Mouse (Mus musculus) neural tube, embryonic 14.5 days (tissue): ENCODE data around the gene Tcn2. TPM values are rescaled to one million over a fixed set of nuclear protein-coding genes. Genes with fewer than 3 reads are reported as not detected.

ENCODE experiments used
- ATAC-seq: fragments of 200-750 bp; cut with Nextera tagmentation; 2 replicates; pipeline ENCODE4 v1.8.0; 2017; ENCODE audit warnings: low read depth, mild to moderate bottlenecking, moderate TSS enrichment, moderate library complexity
- H3K27ac ChIP-seq: fragments of 300-500 bp; sonication (generic); 2 replicates; pipeline ENCODE4 v1.5.1; 2014; ENCODE audit warnings: low read depth, mild to moderate bottlenecking, control low read depth, low read length, moderate library complexity, mixed read lengths
- H3K27me3 ChIP-seq: fragments of 300-500 bp; sonication (generic); 2 replicates; pipeline ENCODE4 v1.6.1; 2014; ENCODE audit warnings: low read length; ENCODE audit not compliant: control insufficient read depth, insufficient read depth
- H3K36me3 ChIP-seq: fragments of 300-500 bp; sonication (generic); 2 replicates; pipeline ENCODE4 v1.6.1; 2014; ENCODE audit warnings: low read length, mixed read lengths; ENCODE audit not compliant: control insufficient read depth, insufficient read depth
- H3K4me1 ChIP-seq: fragments of 300-500 bp; sonication (generic); 2 replicates; pipeline ENCODE4 v1.6.1; 2014; ENCODE audit warnings: low read length; ENCODE audit not compliant: control insufficient read depth, insufficient read depth
- H3K4me2 ChIP-seq: fragments of 300-500 bp; sonication (generic); 2 replicates; pipeline ENCODE4 v1.6.1; 2014; ENCODE audit warnings: mild to moderate bottlenecking, low read depth, low read length, control low read depth
- H3K4me3 ChIP-seq: fragments of 300-500 bp; sonication (generic); 2 replicates; pipeline ENCODE4 v1.5.1; 2014; ENCODE audit warnings: low read depth, low read length, control low read depth, mixed read lengths
- H3K9ac ChIP-seq: fragments of 300-500 bp; sonication (generic); replicated peaks from 2 replicates; pipeline ENCODE4 v1.6.1; 2014; ENCODE audit warnings: low read depth, mild to moderate bottlenecking, control low read depth, low read length, mixed read lengths
- H3K9me3 ChIP-seq: fragments of 300-500 bp; sonication (generic); 2 replicates; pipeline ENCODE4 v1.6.1; 2016; ENCODE audit warnings: low read length; ENCODE audit not compliant: control insufficient read depth
- WGBS: fragments of 180-500 bp; shearing (Covaris S2); extraction: QIAGEN DNeasy Blood & Tissue Kit; methylation state at CpG from one replicate; pipeline ENCODE4 v1.1.7; 2014; 5-methylcytosine and 5-hydroxymethylcytosine counted together
- polyA plus RNA-seq: library from polyadenylated mRNA; unstranded; fragments of >200 nt; fragmentation: Nextera tagmentation; extraction: Ambion mirVana; gene quantifications from 2 replicates; pipeline ENCODE4 v1.2.1, GENCODE M21; 2014

Gene Tcn2
- 15.4 and 30.9 TPM in 2 replicates for polyA plus RNA-seq

GRCm38 (mm10) chr11:3931511-3932211 is at the start of gene Tcn2:
Gene Tcn2 (minus strand): TSS chr11:3932159.
- ATAC-seq: peak; percentile 83
- H3K4me3 ChIP-seq: peak within 1 kb of the TSS; percentile 33
- no peaks in the 10 kb centered on the region for H3K9me3 ChIP-seq
- H3K27ac ChIP-seq: no peak within 1 kb of the TSS
- peaks cover 4% of the 10 kb centered on the region for H3K4me1 ChIP-seq
- WGBS: under 1% methylated on average over 26 of the region's 26 CpGs
- peak within 1 kb of the TSS; percentile 72 for H3K4me2 ChIP-seq
- H3K36me3 ChIP-seq: no peaks in the 10 kb centered on the region
- no peaks in the 10 kb centered on the region for H3K27me3 ChIP-seq
- peak within 1 kb of the TSS; percentile 37 for H3K9ac ChIP-seq

- Histone ChIP-seq H3K27me3 (no peaks in the 10 kb centered on the region; the same call in 1 of the 2 replicates), H3K9ac (no peak overlapping the region), H3K4me1 (peaks cover 5% of the 10 kb centered on the region; the same call in 1 of the 2 replicates), H3K4me3 (no peak overlapping the region), H3K36me3 (peaks cover 26% of the 10 kb centered on the region), H3K27ac (no peak overlapping the region), H3K4me2 (no peak overlapping the region), H3K9me3 (no peaks in the 10 kb centered on the region)
- 80% methylated on average over 6 of the region's 6 CpGs for WGBS
- ATAC-seq: no peak
Observed at GRCm38 (mm10) chr11:3981536-3981935, 49.6 kb upstream of the Tcn2 start.

GRCm38 (mm10) chr11:3978421-3978820 is 46.5 kb upstream of the Tcn2 start:
- WGBS: 89% methylated on average over 5 of the region's 5 CpGs
- H3K4me1 ChIP-seq: peaks cover 5% of the 10 kb centered on the region; the same call in 1 of the 2 replicates
- no peaks in the 10 kb centered on the region; the same call in 1 of the 2 replicates for H3K27me3 ChIP-seq
- H3K36me3 ChIP-seq: peaks cover 49% of the 10 kb centered on the region
- no peak overlapping the region for H3K27ac ChIP-seq
- no peak overlapping the region for H3K4me2 ChIP-seq
- no peaks in the 10 kb centered on the region for H3K9me3 ChIP-seq
- no peak for ATAC-seq
- no peak overlapping the region for H3K4me3 ChIP-seq
- H3K9ac ChIP-seq: no peak overlapping the region

DNA sequence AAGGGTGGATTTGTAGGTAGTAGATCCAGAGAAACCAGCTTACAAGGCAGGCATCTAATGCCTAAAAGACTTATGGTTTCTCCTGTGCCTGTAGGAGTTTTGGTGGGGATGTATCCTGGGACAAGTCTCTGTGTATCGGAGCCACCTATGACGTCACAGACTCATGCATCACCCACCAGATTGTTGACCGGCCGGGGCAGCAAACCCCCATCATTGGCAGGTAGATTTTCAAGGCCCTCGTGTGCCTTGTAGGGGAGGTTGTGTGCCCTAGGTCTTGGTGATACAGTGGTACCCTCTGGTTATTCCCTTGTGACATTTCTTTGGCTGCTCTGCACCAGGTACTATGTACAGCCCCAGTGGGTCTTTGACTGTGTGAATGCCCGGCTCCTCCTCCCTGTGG is 44.7 kb upstream of the Tcn2 start, which contains the start of gene 4930556J24Rik:
Gene 4930556J24Rik (minus strand): TSS at position 101 of the 400 bp plus-strand sequence.
- Histone ChIP-seq H3K9ac (no peak within 1 kb of the TSS), H3K9me3 (no peaks in the 10 kb centered on the region), H3K36me3 (peaks cover 63% of the 10 kb centered on the region), H3K4me2 (no peak within 1 kb of the TSS), H3K27ac (no peak within 1 kb of the TSS), H3K27me3 (no peaks in the 10 kb centered on the region), H3K4me3 (no peak within 1 kb of the TSS), H3K4me1 (no peaks in the 10 kb centered on the region)
- WGBS: 93% methylated on average over 6 of the region's 6 CpGs
- ATAC-seq: no peak

- no peaks in the 10 kb centered on the region for H3K4me1 ChIP-seq
- 63% methylated on average over 3 of the region's 3 CpGs for WGBS
- no peaks in the 10 kb centered on the region for H3K27me3 ChIP-seq
- peaks cover 78% of the 10 kb centered on the region for H3K36me3 ChIP-seq
- H3K9ac ChIP-seq: no peak overlapping the region
- H3K27ac ChIP-seq: no peak overlapping the region
- H3K9me3 ChIP-seq: no peaks in the 10 kb centered on the region
- H3K4me3 ChIP-seq: no peak overlapping the region
- no peak for ATAC-seq
- H3K4me2 ChIP-seq: no peak overlapping the region
Observed at GRCm38 (mm10) chr11:3974311-3974710, 42.4 kb upstream of the Tcn2 start.

DNA sequence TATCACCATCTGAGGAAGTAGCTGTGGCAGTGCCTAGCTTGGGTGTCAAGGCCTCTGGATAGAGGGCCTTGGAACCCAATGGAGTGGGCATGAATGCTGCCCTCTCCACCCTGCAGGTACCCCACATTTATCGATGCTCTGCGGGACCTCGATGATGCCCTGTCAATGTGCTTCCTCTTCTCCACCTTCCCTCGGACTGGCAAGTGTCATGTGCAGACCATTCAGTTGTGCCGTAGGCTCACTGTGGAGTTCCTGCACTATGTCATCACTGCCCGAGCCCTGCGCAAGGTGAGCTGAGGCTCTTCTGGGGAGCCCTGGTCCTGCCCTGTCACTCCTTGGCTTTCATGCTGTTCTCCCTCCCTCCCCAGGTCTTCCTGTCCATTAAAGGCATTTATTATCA is 41.1 kb upstream of the Tcn2 start:
- Histone ChIP-seq H3K27me3 (no peaks in the 10 kb centered on the region), H3K4me3 (no peak overlapping the region), H3K27ac (no peak overlapping the region), H3K4me1 (no peaks in the 10 kb centered on the region), H3K9me3 (no peaks in the 10 kb centered on the region), H3K36me3 (peaks cover 70% of the 10 kb centered on the region), H3K4me2 (no peak overlapping the region), H3K9ac (no peak overlapping the region)
- no peak for ATAC-seq
- 96% methylated on average over 7 of the region's 7 CpGs for WGBS

- H3K4me1 ChIP-seq: no peaks in the 10 kb centered on the region
- no peaks in the 10 kb centered on the region for H3K9me3 ChIP-seq
- WGBS: 93% methylated on average over 7 of the region's 7 CpGs
- H3K27me3 ChIP-seq: no peaks in the 10 kb centered on the region
- no peak overlapping the region for H3K9ac ChIP-seq
- H3K27ac ChIP-seq: no peak overlapping the region
- no peak overlapping the region for H3K4me2 ChIP-seq
- H3K36me3 ChIP-seq: peaks cover 50% of the 10 kb centered on the region
- ATAC-seq: no peak
- no peak overlapping the region for H3K4me3 ChIP-seq
Observed at GRCm38 (mm10) chr11:3970361-3970760, 38.4 kb upstream of the Tcn2 start.

- Histone ChIP-seq H3K4me1 (peaks cover 3% of the 10 kb centered on the region), H3K4me3 (no peak overlapping the region), H3K9me3 (no peaks in the 10 kb centered on the region), H3K9ac (no peak overlapping the region), H3K27ac (no peak overlapping the region), H3K36me3 (peaks cover 45% of the 10 kb centered on the region), H3K27me3 (no peaks in the 10 kb centered on the region), H3K4me2 (no peak overlapping the region)
- no peak for ATAC-seq
- WGBS: 87% methylated on average over 3 of the region's 3 CpGs
Observed at GRCm38 (mm10) chr11:3969837-3970236, 37.9 kb upstream of the Tcn2 start.

DNA sequence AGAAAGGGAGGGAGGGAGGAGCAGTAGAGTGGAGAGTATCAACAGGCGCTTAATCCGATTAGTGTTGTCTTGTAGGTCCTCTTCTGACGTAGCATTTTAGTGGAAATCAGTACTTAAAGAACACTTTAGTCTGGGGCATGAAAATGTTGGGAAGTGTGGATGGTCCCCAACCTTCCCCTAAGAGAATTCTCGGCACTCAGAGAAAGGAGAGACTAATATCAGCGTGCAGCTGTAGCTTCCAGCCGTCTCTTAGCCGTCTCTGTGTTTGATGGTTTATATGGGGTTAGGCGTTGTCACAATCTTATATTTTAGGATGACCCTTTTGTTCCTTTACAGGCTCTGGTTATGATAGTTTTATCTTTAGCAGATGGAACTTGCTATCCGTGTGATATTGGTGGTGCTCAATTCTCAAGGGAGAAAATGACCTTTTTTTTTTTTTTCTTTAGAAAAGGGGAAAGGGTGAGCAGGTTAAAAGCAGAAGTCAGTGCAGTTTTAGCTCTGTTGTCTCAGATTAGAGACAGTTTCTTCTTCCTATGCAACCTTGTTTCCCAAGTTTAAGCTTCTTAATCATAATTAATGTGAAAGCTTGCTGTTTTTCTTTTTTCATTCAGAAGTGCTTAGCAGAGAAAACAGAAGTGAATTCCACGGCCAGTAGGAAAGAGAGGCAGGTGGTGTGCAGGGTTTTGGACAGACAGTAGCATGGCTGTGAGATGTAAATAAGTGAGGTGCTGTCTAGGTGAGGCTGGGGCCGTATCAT is 32.6 kb upstream of the Tcn2 start:
- no peak for ATAC-seq
- Histone ChIP-seq H3K36me3 (peaks cover 8% of the 10 kb centered on the region; the same call in 1 of the 2 replicates), H3K9ac (peak overlapping the region; percentile 58), H3K27me3 (no peaks in the 10 kb centered on the region), H3K27ac (no peak overlapping the region), H3K4me2 (peak overlapping the region; percentile 69), H3K4me3 (peak overlapping the region; percentile 71), H3K9me3 (no peaks in the 10 kb centered on the region), H3K4me1 (peaks cover 7% of the 10 kb centered on the region)
- 16% methylated on average over 11 of the region's 11 CpGs for WGBS
